Mouse (Mus musculus) macrophage (primary cell): ENCODE measurements around the gene Ccdc185. TPM values are rescaled to one million over a fixed set of nuclear protein-coding genes. Genes with fewer than 3 reads are reported as not detected.

ENCODE experiments used
- H3K27ac ChIP-seq: fragments of 350-480 bp; formaldehyde crosslinking; 2 replicates; pipeline ENCODE4 v1.9.0; 2021
- H3K36me3 ChIP-seq: fragments of 350-480 bp; formaldehyde crosslinking; 2 replicates; pipeline ENCODE4 v1.9.0; 2021; ENCODE audit errors: inconsistent target
- H3K4me3 ChIP-seq: fragments of 350-480 bp; formaldehyde crosslinking; 2 replicates; pipeline ENCODE4 v1.9.0; 2021; ENCODE audit errors: inconsistent target
- H3K79me2 ChIP-seq: fragments of 350-480 bp; formaldehyde crosslinking; 2 replicates; pipeline ENCODE4 v1.9.0; 2021; ENCODE audit errors: inconsistent target
- WGBS: methylation state at CpG from one replicate; pipeline ENCODE4 v1.1.7; 2026; ENCODE audit warnings: inconsistent platforms; ENCODE audit not compliant: missing documents; 5-methylcytosine and 5-hydroxymethylcytosine counted together
- polyA plus RNA-seq: library from polyadenylated mRNA; stranded (reverse); fragments of 250-400 nt; gene quantifications from 3 replicates; pipeline ENCODE4 v1.2.4, GENCODE M21; 2018; ENCODE audit warnings: inconsistent platforms

Ccdc185 gene
- polyA plus RNA-seq, 1 experiment from 2014 or later = not detected

DNA sequence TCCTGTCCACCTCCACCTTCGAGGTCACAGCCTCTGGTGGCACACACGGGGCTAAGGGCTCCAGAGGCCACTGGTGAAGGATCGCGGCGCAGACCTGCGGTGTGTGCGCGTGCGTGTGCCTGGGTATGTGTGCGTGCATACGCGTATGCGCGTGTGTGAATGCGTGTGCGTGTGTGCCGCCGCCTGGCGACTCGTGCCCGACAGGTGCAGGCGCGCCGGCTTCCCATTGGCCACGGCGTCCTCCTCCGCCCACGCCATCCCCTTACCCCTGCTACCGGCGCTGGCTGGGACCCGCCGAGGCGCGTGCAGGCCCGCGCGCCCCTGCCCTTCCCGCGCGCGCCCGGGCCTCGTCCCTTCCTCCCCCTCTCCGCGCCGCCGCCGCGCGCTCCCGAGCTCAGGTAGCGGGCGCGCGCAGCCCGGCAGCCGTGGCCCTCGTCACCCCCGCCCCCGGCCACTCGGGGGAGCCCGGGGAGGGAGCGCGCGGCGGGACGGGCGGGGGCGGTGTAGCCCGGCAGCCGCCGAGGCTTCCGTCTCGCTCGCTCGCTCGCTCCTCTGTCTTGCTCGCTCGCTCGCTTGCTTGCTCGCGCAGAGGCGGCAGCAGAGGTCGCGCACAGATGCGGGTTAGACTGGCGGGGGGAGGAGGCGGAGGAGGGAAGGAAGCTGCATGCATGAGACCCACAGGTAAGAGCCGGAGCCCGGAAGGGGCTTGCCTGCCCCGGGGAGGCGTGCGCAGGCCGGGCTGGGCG, 14.9 kb upstream of the Ccdc185 start, which contains the start of gene Susd4:
Gene Susd4 (plus strand): TSS at position 145 of the 746 bp plus-strand sequence.
- Histone ChIP-seq H3K27ac (no peak within 1 kb of the TSS), H3K4me3 (no peak within 1 kb of the TSS), H3K79me2 (no peaks in the 10 kb centered on the region), H3K36me3 (no peaks in the 10 kb centered on the region)
- WGBS = 1% methylated on average over 78 of the region's 95 CpGs

DNA sequence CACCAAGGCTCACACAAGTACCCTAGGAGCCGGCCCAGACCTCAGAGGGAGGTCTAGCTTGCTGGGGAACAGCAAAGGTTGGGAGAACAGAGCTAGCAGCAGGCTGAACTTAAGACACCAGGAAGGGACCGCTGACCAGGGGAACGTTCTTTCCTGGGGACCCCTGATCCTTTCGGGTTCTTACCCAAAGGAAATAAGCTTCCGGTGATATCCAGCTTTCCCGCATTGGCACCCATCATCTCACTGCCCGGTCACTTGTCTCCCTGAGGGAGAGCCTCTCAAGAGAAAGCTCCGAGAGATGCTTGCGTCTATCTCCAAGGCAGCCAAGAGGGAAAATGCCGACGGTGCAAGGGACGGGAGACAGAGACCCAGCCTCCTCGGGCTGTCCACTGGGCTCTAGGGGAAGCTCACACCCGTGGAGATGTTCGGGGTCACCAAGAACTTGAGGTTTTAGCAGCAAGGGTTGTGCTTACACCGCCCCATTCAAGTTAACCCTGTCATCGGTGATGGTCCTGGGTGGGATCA, 14.3 kb upstream of the Ccdc185 start:
- Histone ChIP-seq H3K27ac (no peak overlapping the region), H3K4me3 (no peak overlapping the region), H3K36me3 (no peaks in the 10 kb centered on the region), H3K79me2 (no peaks in the 10 kb centered on the region)
- WGBS = 36% methylated on average over 15 of the region's 17 CpGs

DNA sequence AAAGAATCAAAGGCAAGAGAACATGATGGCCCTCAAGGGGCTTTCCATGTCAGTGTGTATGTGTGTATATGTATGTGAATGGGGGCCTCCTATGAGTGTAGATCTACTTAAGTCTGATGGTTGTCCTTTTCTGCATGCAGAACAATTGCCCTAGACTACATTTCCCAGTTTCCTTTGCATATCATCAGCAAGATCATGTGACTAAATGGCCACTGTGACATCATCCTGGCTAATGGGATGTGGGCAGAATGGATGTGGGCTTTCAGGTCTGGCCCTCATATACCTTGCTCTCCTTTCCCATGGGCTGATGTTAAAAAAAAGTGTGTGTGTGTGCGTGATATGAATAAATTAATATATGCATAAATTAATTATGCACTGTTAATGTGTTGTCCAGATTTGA, 9.8 kb upstream of the Ccdc185 start:
- Histone ChIP-seq H3K36me3 (no peaks in the 10 kb centered on the region), H3K27ac (no peak overlapping the region), H3K4me3 (no peak overlapping the region), H3K79me2 (no peaks in the 10 kb centered on the region)
- WGBS = 83% methylated on average over 1 of the region's 1 CpGs

DNA sequence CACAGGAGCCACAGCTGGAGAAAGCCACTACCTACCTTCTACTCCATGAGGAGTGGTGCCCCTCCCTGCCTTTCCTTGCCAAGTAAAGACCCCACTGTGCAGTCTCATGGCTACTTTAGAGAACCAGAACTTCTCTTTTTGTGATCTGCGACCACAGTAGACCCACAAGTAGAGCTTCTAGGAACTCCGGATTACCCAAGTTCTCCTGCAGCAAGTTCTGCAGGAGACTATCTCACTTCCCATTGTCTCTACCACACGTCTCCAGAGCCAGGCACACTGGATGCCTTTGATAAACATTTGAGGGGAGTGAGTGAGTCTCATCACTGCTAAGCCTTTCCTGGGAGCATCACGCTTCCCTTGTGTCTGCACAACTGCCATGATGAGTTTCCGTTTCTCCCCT, 5.9 kb upstream of the Ccdc185 start:
- 30% methylated on average over 5 of the region's 5 CpGs for WGBS
- no peaks in the 10 kb centered on the region for H3K36me3 ChIP-seq
- H3K27ac ChIP-seq = no peak overlapping the region
- no peak overlapping the region for H3K4me3 ChIP-seq
- no peaks in the 10 kb centered on the region for H3K79me2 ChIP-seq

DNA sequence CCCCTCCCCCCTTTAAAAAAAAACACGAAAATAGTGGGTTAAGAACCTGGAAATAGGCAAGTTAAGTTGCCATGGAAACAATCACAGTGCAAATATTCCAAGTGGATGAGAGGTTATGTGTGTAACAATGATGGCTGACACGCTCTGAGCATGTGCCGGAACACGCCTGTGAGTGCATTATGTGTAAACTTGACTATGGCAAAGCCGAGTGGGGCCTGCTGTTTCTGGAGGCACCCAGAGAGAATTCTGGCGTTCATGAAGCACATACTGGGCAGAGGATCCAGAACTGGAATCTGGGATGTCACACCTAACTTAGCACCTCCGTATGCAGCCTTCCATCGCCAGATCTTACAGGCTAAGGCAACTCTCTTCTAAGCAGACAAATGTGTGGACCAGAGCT, 4.7 kb upstream of the Ccdc185 start:
- WGBS = 92% methylated on average over 8 of the region's 8 CpGs
- Histone ChIP-seq H3K79me2 (no peaks in the 10 kb centered on the region), H3K36me3 (no peaks in the 10 kb centered on the region), H3K4me3 (no peak overlapping the region), H3K27ac (no peak overlapping the region)

DNA sequence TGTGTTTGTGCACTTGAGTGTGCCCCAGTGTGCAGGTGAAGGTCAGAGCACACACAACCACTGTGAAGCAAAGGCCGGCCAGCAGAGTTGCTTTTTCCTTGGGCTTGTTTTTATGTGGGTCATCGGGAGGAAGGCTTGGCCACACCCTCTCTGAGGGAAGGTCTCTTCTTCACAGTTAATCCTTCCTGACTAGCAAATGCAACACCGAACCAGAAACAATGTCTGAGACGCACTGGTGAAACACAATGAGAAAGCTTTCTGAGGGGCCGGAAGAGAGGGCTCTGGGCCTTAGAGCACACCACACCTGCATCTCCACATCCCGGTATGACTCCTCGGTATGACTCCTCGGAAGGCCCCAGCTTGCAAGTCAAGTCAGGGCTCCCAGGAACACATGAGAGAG, 2.3 kb upstream of the Ccdc185 start:
- Histone ChIP-seq H3K79me2 (no peaks in the 10 kb centered on the region), H3K4me3 (no peak overlapping the region), H3K36me3 (no peaks in the 10 kb centered on the region), H3K27ac (no peak overlapping the region)
- 95% methylated on average over 8 of the region's 8 CpGs for WGBS

DNA sequence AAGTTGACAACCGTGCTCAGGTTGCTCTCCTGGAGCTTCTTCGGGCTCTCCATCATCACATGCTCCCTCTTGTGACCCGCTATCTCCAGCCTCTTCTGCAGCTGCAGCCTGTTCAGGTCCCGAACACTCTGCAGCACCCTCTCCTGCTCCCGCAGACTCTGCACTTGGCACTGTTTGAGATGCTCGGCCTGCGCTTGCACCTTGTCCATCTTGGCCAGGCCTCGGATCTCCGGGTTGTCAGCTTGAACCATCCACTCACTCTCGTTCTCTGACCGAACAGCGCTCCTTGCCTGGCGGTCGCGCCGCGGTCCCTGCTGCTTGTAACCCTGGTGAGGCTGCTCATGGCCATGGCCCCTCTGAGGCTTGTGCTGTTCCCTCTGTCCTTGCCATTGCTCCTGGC, 1.1 kb downstream of the Ccdc185 start:
- WGBS = 89% methylated on average over 17 of the region's 17 CpGs

DNA sequence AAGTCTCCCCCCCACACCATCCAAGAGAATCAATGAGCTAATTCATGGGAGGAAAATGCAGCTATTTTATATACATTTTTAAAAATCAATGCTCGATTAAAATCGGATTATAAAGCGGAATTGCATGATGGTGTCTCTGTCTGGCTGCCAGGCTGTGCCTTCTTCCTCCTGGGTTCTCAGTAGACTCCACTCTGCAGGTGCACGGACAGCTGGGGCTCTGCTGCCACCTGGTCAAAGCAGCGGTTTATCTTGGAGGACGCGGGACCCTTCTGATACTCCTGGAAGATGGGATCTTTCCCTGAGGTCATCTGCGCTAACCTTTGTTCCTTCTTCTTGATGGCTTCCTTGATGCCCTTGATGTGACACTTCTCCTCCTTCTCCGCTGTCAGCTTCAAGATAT, 1.9 kb downstream of the Ccdc185 start:
- no peak overlapping the region for H3K27ac ChIP-seq
- WGBS = 90% methylated on average over 9 of the region's 9 CpGs
- H3K79me2 ChIP-seq = no peaks in the 10 kb centered on the region
- no peaks in the 10 kb centered on the region for H3K36me3 ChIP-seq
- H3K4me3 ChIP-seq = no peak overlapping the region

More for the DNA sequence above, 1.1 kb downstream of the Ccdc185 start:
- no peak overlapping the region for H3K4me3 ChIP-seq
- no peaks in the 10 kb centered on the region for H3K79me2 ChIP-seq
- H3K36me3 ChIP-seq = no peaks in the 10 kb centered on the region
- H3K27ac ChIP-seq = no peak overlapping the region

DNA sequence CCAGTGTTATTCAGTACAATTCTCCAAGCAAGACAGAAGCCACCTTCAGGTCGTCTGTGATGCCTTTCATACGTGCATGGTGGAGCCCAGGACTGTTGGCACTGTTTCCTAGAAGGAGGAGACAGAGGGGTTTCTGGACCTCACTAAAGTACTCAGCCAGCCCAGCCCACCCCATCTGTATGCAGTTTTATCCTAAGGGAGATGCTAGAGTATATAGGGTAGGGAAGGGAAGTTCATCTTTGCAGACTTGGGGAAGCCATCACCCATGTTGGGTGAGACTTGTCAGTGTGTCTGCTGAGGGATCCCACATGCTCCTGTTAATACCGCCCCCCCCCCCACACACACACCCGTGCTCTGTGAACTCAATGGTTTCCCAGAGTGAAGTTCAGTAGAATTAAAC, 13.1 kb downstream of the Ccdc185 start:
- Histone ChIP-seq H3K27ac (no peak overlapping the region), H3K4me3 (no peak overlapping the region), H3K79me2 (no peaks in the 10 kb centered on the region), H3K36me3 (no peaks in the 10 kb centered on the region)
- 80% methylated on average over 3 of the region's 4 CpGs for WGBS

DNA sequence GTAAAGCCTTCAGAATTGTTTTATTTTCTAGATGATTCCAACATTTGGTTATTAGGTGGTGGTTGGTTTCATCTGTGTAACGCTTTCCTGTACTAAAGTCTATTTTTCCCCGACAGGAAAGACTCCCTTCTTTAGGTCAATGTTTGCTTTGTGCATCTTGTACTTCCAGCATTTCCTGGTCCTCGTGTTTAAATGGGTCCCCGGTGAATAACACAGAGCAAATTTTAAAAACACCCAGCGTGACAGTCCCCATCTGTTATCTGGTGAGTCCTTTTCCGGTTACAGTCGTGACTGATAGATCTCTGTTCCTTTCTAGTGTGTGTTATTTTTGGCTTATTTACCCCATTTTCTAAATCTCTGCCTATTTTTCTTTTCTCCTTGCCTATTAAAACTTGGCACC, 16.3 kb downstream of the Ccdc185 start:
- WGBS = 14% methylated on average over 7 of the region's 7 CpGs
- H3K79me2 ChIP-seq = no peaks in the 10 kb centered on the region
- no peaks in the 10 kb centered on the region for H3K36me3 ChIP-seq
- no peak overlapping the region for H3K4me3 ChIP-seq
- H3K27ac ChIP-seq = no peak overlapping the region

DNA sequence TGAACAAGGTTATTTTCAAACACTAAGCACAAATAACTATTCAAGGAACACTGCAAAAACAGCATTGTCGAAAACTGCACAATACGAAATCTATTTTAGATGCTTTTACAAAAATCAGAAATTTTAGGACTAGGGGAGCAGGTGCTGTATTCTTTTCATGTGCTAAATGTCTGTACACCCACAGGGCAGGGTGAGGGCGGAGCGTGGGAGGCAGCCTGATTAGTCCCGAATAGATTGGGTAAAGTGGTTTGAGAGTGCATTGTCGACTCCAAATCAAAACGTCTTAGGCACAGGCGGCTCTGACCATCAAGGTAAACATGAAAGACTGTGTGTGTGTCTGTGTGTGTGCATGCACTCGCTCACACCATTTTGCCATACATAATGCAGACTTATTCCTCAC, 20.0 kb downstream of the Ccdc185 start:
- whole genome bisulfite sequencing = 90% methylated on average over 9 of the region's 9 CpGs
- no peaks in the 10 kb centered on the region for H3K79me2 ChIP-seq
- H3K27ac ChIP-seq = no peak overlapping the region
- H3K36me3 ChIP-seq = no peaks in the 10 kb centered on the region
- H3K4me3 ChIP-seq = no peak overlapping the region

DNA sequence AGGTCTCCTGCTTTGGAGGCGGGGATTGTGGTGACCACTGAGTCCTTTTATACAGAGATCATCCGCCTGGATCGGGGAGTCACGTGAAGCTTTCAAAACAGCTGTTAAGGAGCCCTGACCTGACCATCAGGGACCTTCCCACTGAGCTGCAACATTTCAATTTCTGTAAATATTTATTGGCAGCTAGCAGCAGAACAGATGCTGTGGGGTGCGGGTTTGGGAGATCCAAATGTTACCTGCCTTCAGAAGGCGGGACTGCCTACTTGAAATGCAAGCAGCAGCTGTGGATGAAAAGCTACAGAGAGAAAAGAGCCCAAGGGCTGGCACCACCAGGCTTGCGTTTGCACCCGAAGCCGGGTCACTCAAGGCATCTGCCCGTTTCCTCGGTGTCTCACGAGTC, 21.4 kb downstream of the Ccdc185 start:
- H3K79me2 ChIP-seq = no peaks in the 10 kb centered on the region
- no peak overlapping the region for H3K27ac ChIP-seq
- no peaks in the 10 kb centered on the region for H3K36me3 ChIP-seq
- WGBS = 94% methylated on average over 7 of the region's 12 CpGs
- no peak overlapping the region for H3K4me3 ChIP-seq

DNA sequence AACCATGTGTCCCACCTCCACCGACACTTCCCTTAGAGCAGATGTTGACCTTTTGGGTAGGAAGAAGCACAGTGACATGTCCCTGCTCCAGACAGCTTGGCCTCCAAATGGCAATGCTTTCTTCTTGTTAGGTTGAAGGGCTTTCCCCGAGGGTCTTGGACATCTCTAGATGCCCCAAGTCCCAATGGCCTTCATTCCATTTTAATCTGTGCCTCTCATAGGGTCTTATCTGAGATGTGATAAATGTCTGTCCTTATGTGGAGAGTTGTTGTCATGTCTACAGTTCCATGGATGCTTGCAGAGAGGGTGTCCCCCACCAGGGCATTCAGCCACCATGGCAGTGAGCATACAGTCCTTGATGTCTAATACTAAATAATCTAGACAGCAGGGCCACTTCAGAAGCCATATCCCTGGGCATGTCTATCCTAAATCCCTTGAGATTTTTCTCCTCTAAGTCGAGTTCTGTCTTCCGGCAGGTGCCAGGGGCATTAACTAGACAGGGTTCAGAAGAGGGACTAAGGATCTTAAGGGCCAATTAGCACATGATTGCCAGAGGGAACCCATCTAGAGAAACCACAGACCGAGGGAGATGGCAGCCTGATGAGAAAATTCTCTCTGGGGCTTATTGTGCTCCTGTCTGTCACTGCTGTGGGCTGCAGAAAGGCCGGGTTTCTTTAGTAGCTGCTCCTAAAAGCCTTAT, 34.6 kb downstream of the Ccdc185 start:
- no peak overlapping the region for H3K4me3 ChIP-seq
- 86% methylated on average over 6 of the region's 6 CpGs for WGBS
- H3K79me2 ChIP-seq = no peaks in the 10 kb centered on the region
- no peaks in the 10 kb centered on the region for H3K36me3 ChIP-seq
- H3K27ac ChIP-seq = no peak overlapping the region

DNA sequence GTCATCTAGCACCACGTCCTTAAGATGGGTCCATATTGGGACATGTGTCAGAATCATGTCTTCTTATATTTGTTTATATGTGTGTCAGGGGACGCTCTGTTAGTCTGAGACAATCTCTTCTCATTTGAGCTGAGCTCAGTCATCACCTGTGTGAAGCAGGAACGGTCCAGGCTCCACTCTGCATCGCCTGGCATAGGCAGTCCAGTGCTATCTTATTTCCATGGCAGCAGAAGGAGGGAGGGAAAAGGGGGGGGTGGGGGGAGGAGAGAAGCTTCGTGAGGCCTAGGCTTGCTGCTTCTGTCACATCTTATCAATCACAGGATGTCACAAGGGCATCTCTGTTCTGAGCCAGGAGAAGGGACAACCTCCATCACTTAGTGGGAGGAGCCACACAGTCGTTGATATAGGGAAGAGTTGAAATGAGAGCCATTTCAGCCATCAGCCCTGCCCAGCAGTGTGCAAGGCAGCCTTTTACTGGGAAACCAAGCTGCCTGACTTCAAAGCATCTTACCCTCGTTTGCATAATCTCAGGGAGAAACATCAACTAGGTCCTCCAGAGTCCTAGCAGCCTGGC, 37.5 kb downstream of the Ccdc185 start:
- no peak overlapping the region for H3K4me3 ChIP-seq
- no peaks in the 10 kb centered on the region for H3K36me3 ChIP-seq
- H3K27ac ChIP-seq = no peak overlapping the region
- 81% methylated on average over 7 of the region's 7 CpGs for WGBS
- no peaks in the 10 kb centered on the region for H3K79me2 ChIP-seq

DNA sequence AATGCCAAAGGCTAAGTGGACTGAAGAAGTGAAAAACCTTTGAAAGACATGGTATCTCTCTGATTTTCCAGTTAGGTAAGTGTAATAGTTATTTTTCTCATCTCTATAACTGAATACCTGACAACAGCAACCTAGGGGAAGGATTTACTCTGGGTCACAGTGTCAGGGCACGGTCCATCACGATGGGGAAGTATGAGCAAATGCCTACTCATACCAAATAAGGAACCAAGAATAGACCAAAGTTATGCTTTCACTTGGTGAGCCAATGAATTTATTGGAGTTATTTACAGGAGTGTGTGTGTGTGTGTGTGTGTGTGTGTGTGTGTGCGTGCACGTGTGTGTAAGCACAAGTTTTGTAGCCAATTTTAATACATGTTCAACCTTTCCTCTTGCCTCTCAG, 41.5 kb downstream of the Ccdc185 start:
- H3K79me2 ChIP-seq = no peaks in the 10 kb centered on the region
- WGBS = 20% methylated on average over 4 of the region's 4 CpGs
- peak overlapping the region; percentile 24; the same call in 1 of the 2 replicates for H3K27ac ChIP-seq
- H3K4me3 ChIP-seq = no peak overlapping the region
- H3K36me3 ChIP-seq = no peaks in the 10 kb centered on the region
